Mouse (Mus musculus): ENCODE measurements around the gene Rcbtb1. TPM values are rescaled to one million over a fixed set of nuclear protein-coding genes. Genes with fewer than 3 reads are reported as not detected.

The Rcbtb1 gene
- 42.1 TPM for polyA plus RNA-seq (2015; fragmentation: Illumina TruSeq; extraction: RNeasy Lipid Tissue Mini Kit (QIAGEN cat#74804); ENCODE audit: insufficient read depth, low replicate concordance)

DNA sequence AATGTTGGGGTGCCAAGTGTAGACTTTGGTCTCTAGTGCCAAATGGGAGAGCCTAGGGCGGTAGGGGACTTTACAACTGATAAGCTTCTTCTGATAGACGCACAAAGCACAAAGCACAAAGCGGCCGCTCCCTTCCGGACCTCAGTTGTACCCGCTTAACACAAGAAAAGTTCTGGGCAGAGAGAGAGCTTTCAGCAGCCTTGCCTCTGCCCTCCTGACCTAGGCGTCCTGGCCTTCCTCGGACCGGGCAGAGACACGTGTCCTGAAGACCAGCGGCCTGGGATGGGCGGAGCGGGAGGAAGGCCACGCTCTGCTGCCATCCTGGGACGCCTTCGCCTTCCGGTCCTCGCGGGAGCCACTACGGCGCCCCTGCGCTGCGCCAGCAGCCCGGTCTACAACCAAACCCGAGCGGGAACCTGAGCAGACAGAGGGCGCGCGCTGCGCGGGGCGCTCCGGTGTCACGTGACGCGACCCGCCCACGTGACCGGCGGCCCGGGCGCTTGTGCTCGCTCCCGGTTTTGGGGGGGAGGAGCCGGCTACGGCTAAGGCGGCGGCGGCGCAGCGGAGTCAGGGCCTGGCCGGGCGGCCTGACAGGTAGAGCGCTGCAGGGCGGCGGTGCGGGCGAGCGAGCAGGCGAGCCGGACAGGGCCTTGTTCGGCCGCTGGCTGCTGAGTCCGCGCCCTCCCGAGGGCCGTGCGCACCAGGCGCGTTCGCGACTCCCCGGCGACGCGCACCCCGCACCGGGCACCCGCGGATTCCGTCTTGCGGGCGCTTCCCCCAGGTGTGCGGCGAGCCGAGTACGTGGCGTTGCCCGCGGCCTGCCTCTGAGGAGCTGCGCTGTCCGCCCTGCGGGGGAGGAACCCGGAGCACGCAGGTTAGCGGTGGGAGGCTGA is at the start of gene Rcbtb1:
Gene Rcbtb1 (plus strand): TSS at position 499 of the 893 bp plus-strand sequence.

DNA sequence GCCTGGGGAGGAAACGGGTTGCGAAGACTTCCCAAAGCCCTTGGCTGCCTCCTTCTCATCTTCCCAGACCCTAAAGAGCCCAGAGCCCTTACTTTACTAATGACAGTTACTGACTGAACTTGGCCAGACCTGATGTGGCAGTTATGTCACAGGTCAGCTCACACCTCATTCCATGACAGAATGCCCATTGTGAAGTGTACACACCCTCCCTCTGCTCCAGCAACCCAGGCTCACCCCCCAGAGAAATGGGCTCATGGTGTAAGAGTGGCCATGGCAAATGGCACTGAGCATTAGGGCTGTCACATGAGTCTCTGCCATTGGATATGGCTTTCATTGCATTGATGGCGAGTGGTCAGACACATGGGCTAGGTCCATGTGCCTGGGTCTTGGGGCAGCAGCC is 22.4 kb upstream of the Rcbtb1 start, which contains the start of gene Gm5142:
Gene Gm5142 (minus strand): TSS at position 101 of the 400 bp plus-strand sequence.

DNA sequence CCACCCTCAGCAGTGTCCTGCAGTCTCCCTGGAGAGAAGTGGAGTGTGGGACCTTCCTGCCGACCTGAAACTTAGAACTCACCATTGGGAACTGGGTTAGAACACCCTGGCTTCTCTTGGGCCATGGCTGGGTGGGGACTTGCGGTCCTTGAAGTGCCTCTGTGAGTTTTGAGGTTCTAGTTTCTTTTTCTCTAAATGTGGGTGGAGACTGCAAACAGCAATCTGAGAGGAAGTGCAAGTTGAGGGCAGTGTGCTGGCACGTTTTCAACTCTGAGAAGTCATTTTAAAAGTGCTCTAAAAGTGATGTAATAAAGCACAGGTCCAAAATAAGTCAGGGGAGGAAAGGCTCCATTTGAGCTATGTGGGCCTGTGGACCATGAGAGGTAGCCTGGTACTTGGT is 59.0 kb downstream of the Rcbtb1 start, which contains the start of gene Gm6904:
Gene Gm6904 (minus strand): TSS at position 161 of the 400 bp plus-strand sequence.

Other genes starting within 250 kb of the Rcbtb1 start
- not detected for gene 1700129C05Rik, start 58.3 kb upstream of the Rcbtb1 start, polyA plus RNA-seq (2015; fragmentation: Illumina TruSeq; extraction: RNeasy Lipid Tissue Mini Kit (QIAGEN cat#74804); ENCODE audit: insufficient read depth, low replicate concordance)
- gene Gm5142, start 22.5 kb upstream of the Rcbtb1 start, polyA plus RNA-seq (2015; fragmentation: Illumina TruSeq; extraction: RNeasy Lipid Tissue Mini Kit (QIAGEN cat#74804); ENCODE audit: insufficient read depth, low replicate concordance) = not detected
- gene Gm6904, start 59.0 kb downstream of the Rcbtb1 start, polyA plus RNA-seq (2015; fragmentation: Illumina TruSeq; extraction: RNeasy Lipid Tissue Mini Kit (QIAGEN cat#74804); ENCODE audit: insufficient read depth, low replicate concordance) = 6.6 TPM
- 15.2 TPM for gene Phf11a, start 96.3 kb downstream of the Rcbtb1 start, polyA plus RNA-seq (2015; fragmentation: Illumina TruSeq; extraction: RNeasy Lipid Tissue Mini Kit (QIAGEN cat#74804); ENCODE audit: insufficient read depth, low replicate concordance)
- 77.1 TPM for gene Phf11b, start 140.1 kb downstream of the Rcbtb1 start, polyA plus RNA-seq (2015; fragmentation: Illumina TruSeq; extraction: RNeasy Lipid Tissue Mini Kit (QIAGEN cat#74804); ENCODE audit: insufficient read depth, low replicate concordance)
- 22.7 TPM for gene Phf11d, start 164.3 kb downstream of the Rcbtb1 start, polyA plus RNA-seq (2015; fragmentation: Illumina TruSeq; extraction: RNeasy Lipid Tissue Mini Kit (QIAGEN cat#74804); ENCODE audit: insufficient read depth, low replicate concordance)
- gene Phf11c, start 194.2 kb downstream of the Rcbtb1 start, polyA plus RNA-seq (2015; fragmentation: Illumina TruSeq; extraction: RNeasy Lipid Tissue Mini Kit (QIAGEN cat#74804); ENCODE audit: insufficient read depth, low replicate concordance) = 14.0 TPM
- 38.1 TPM for gene Setdb2, start 239.7 kb downstream of the Rcbtb1 start, polyA plus RNA-seq (2015; fragmentation: Illumina TruSeq; extraction: RNeasy Lipid Tissue Mini Kit (QIAGEN cat#74804); ENCODE audit: insufficient read depth, low replicate concordance)
- 50.9 TPM for gene Cab39l, start 239.8 kb downstream of the Rcbtb1 start, polyA plus RNA-seq (2015; fragmentation: Illumina TruSeq; extraction: RNeasy Lipid Tissue Mini Kit (QIAGEN cat#74804); ENCODE audit: insufficient read depth, low replicate concordance)